Mouse (Mus musculus) myocyte (in vitro differentiated cells): ENCODE data around the gene Olfr543.

Source experiments
- MYOD1 ChIP-seq, 3 experiments: IDR thresholded peaks; one replicate each; pipeline ENCODE4 v1.6.1; 2011; ENCODE audit warnings: control low read depth in 2 of 3, low read depth in 2 of 3, mild to moderate bottlenecking in 2 of 3, moderate library complexity in 1 of 3; ENCODE audit not compliant: insufficient read length in 2 of 3, control insufficient read depth in 1 of 3
- POLR2A ChIP-seq: IDR thresholded peaks from one replicate; pipeline ENCODE4 v1.6.1; 2011; ENCODE audit warnings: low read depth, mild to moderate bottlenecking, control low read depth, moderate library complexity; ENCODE audit not compliant: insufficient read length
- TCF12 ChIP-seq: IDR thresholded peaks from one replicate; pipeline ENCODE4 v1.6.1; 2011; ENCODE audit warnings: mild to moderate bottlenecking, control low read depth; ENCODE audit not compliant: poor library complexity, insufficient read depth, severe bottlenecking

GRCm38 (mm10) chr7:102444301-102444700 lies 37.2 kb downstream of the Olfr543 start:
- TF ChIP-seq POLR2A, result no peak
- no peak for TF ChIP-seq TCF12
- no peak for TF ChIP-seq MYOD1 (IDR thresholded peaks at IDR 0.05; ENCODE audit: control insufficient read depth in 1 of 3, insufficient read length in 2 of 3, low read depth in 2 of 3)
